Mouse (Mus musculus) testis, adult 2 months (tissue): Measurements from ENCODE around the gene Sp110.
"Not testable (repeated sequence)": the region's sequence is repeated elsewhere in the genome, so short reads cannot be mapped to it uniquely, and the experiment has no call there.

Source experiments
- CTCF ChIP-seq: fragments of 200-500 bp; IDR thresholded peaks from 2 replicates; pipeline ENCODE4 v1.5.1; 2012; ENCODE audit warnings: low read depth, mild to moderate bottlenecking, inconsistent platforms, low read length, moderate library complexity; ENCODE audit not compliant: control insufficient read depth, insufficient read depth, insufficient replicate concordance
- POLR2A ChIP-seq: fragments of 200-500 bp; IDR thresholded peaks from 2 replicates; pipeline ENCODE4 v1.6.1; 2012; ENCODE audit warnings: low read depth, mild to moderate bottlenecking, inconsistent platforms, low read length, moderate library complexity; ENCODE audit not compliant: control insufficient read depth

DNA sequence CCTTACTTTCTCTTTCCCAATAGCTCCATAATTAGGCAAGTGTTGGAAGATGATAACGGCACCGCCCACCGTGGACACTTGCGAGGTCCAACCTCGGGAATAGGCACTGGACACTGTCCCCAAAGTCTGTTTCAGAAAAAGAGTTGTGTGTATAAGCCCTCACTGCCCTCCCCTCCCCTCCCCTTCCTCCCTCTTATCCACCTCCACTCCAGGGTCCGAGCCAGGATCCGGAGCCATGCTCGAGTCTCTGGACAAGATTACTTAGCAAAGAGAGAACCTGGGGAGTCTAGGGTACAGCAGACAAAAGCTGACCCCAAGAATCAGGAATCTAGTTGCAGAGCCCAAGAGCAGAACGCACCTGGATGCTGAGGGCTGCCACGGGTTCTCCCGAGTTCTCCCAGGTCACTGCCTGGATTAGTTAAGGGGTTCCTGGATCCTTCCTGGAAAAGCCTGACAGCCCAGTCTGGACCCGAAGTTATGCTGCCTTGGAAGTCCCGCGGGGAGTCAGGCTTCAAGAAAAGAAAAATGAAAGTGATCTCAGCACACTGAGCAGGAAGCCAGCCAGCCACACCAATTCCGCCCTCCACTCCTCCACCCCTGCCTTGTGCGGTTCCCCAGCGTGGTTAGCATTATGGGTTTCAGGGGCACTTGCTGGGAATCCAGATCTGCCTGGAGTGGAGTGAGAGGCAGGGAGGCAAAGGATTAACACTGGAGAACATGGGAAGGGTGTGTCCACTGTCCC lies at the start of gene Sp110:
- not testable (repeated sequence) for TF ChIP-seq POLR2A, CTCF
